Comparison of ENCODE assay signal across 23 mouse cellular contexts in the genomic region with DNA sequence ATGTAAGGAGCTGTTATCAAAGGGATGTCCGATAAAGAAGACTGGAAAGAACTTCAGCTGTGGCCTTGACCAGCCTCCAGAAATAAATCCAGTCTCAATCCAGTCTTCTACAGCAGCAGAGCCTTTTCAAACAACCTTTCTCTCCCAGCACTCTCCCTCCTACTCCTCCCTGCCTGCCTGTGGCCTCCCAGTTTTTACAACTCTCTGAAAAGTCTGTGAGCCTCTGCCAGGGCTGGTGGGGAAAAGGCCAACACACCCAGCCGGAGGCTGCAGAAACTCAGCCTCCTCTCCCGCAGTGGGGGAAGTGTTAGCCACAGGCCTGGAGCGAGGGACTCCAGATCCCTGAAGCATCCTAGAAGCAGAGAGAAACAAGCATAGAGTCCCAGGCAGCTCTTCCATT.
"Had no signal": no experiment of that assay in that cellular context is flagged by ENCODE, and none has a peak within 500 bp of the region (broad histone marks: within the 10 kb centered on the region; RNA-seq: fewer than 3 reads in every experiment).

No protein-coding gene starts in this region.

- H3K27ac ChIP-seq: kidney, postnatal 0 days; layer of hippocampus, adult 2 months; liver, embryonic 12.5 days; liver, embryonic 15.5 days; lung, embryonic 15.5 days; midbrain, embryonic 10.5 days; midbrain, embryonic 13.5 days; neural tube, embryonic 13.5 days; stomach, postnatal 0 days had no signal

- H3K9ac ChIP-seq: liver, embryonic 12.5 days; liver, embryonic 15.5 days; lung, embryonic 15.5 days; midbrain, embryonic 13.5 days; neural tube, embryonic 13.5 days had no signal

- H3K9me3 ChIP-seq: liver, embryonic 12.5 days; liver, embryonic 15.5 days; lung, embryonic 15.5 days; megakaryocyte, embryonic 14.5 days; midbrain, embryonic 10.5 days; midbrain, embryonic 13.5 days; neural tube, embryonic 13.5 days had no signal

- H3K4me2 ChIP-seq: liver, embryonic 12.5 days; liver, embryonic 15.5 days; lung, embryonic 15.5 days; midbrain, embryonic 13.5 days; neural tube, embryonic 13.5 days had no signal

- ATAC-seq: liver, embryonic 12.5 days; midbrain, embryonic 13.5 days; midbrain, embryonic 16.5 days had no signal

- H3K36me3 ChIP-seq: liver, embryonic 12.5 days; liver, embryonic 15.5 days; lung, embryonic 15.5 days; midbrain, embryonic 10.5 days; midbrain, embryonic 13.5 days; neural tube, embryonic 13.5 days had no signal

- H3K4me1 ChIP-seq: liver, embryonic 12.5 days; liver, embryonic 15.5 days; lung, embryonic 15.5 days; megakaryocyte, embryonic 14.5 days; midbrain, embryonic 13.5 days; neural tube, embryonic 13.5 days had no signal

- DNase-seq: kidney, adult 18-20 months; kidney, postnatal 25 days; layer of hippocampus, adult 9-11 months; liver; lung, adult 18-20 months; lung, postnatal 10 days; lung, postnatal 36 days; retina, postnatal 1 day; right cerebral cortex, postnatal 14 days; right cerebral cortex, postnatal 4 days; thymus, postnatal 25 days had no signal

- H3K27me3 ChIP-seq: liver, embryonic 12.5 days; liver, embryonic 15.5 days; lung, embryonic 15.5 days; neural tube, embryonic 13.5 days had no signal

- H3K4me3 ChIP-seq: layer of hippocampus, adult 2 months; liver, embryonic 12.5 days; liver, embryonic 15.5 days; lung, embryonic 15.5 days; megakaryocyte, embryonic 14.5 days; midbrain, embryonic 10.5 days; midbrain, embryonic 13.5 days; myocyte; neural tube, embryonic 13.5 days had no signal
